In genomic region chr7:123524218-123524861, GRCm38 (mm10) we compare ENCODE assay signal across 8 mouse cellular contexts. TPM values are rescaled to one million over a fixed set of nuclear protein-coding genes. Genes with fewer than 3 reads are reported as not detected.
DNase-seq lines count a peak whose midpoint lies in the region; ATAC-seq and TF ChIP-seq lines count a peak whose summit lies in the region.

No protein-coding gene starts in this region.

- H3K4me1 ChIP-seq in intestine, postnatal 0 days (replicated peaks; ENCODE audit: control insufficient read depth, insufficient read depth, low read length): no peaks in the 10 kb centered on the region
- H3K4me1 ChIP-seq in intestine, embryonic 15.5 days (replicated peaks): no peaks in the 10 kb centered on the region
- no peaks in the 10 kb centered on the region for H3K4me1 ChIP-seq in forebrain, embryonic 14.5 days (ENCODE audit: control insufficient read depth, insufficient read depth, low read length)
- peaks cover 4% of the 10 kb centered on the region for H3K4me1 ChIP-seq in hindbrain, embryonic 15.5 days (replicated peaks)
- no peaks in the 10 kb centered on the region for H3K4me1 ChIP-seq in midbrain, embryonic 11.5 days (ENCODE audit: control insufficient read depth, insufficient read depth, low read length)

- H3K36me3 ChIP-seq in intestine, postnatal 0 days (ENCODE audit: control insufficient read depth, insufficient read depth): no peaks in the 10 kb centered on the region
- H3K36me3 ChIP-seq in intestine, embryonic 15.5 days: no peaks in the 10 kb centered on the region
- H3K36me3 ChIP-seq in forebrain, embryonic 14.5 days (ENCODE audit: control insufficient read depth, insufficient read depth, low read length): no peaks in the 10 kb centered on the region
- H3K36me3 ChIP-seq in hindbrain, embryonic 15.5 days: no peaks in the 10 kb centered on the region
- no peaks in the 10 kb centered on the region for H3K36me3 ChIP-seq in midbrain, embryonic 11.5 days (ENCODE audit: control insufficient read depth, insufficient read depth, low read length)

- no peak overlapping the region for H3K9ac ChIP-seq in intestine, postnatal 0 days (ENCODE audit: low read depth, low read length)
- no peak overlapping the region for H3K9ac ChIP-seq in intestine, embryonic 15.5 days
- no peak overlapping the region for H3K9ac ChIP-seq in forebrain, embryonic 14.5 days (ENCODE audit: low read length)
- no peak overlapping the region for H3K9ac ChIP-seq in hindbrain, embryonic 15.5 days
- no peak overlapping the region for H3K9ac ChIP-seq in midbrain, embryonic 11.5 days (ENCODE audit: low read length)

- H3K27ac ChIP-seq in intestine, postnatal 0 days (ENCODE audit: low read depth, low read length): no peak overlapping the region
- no peak overlapping the region for H3K27ac ChIP-seq in intestine, embryonic 15.5 days
- H3K27ac ChIP-seq in forebrain, embryonic 14.5 days (ENCODE audit: low read depth, low read length): no peak overlapping the region
- no peak overlapping the region for H3K27ac ChIP-seq in hindbrain, embryonic 15.5 days (replicated peaks)
- H3K27ac ChIP-seq in midbrain, embryonic 11.5 days (ENCODE audit: low read depth, low read length): no peak overlapping the region

- WGBS in intestine, postnatal 0 days: 14% methylated on average over 8 of the region's 8 CpGs
- WGBS in intestine, embryonic 15.5 days: 18% methylated on average over 8 of the region's 8 CpGs
- 23% methylated on average over 8 of the region's 8 CpGs for WGBS in forebrain, embryonic 14.5 days
- 23% methylated on average over 8 of the region's 8 CpGs for WGBS in hindbrain, embryonic 15.5 days
- WGBS in midbrain, embryonic 11.5 days: 25% methylated on average over 8 of the region's 8 CpGs

- no peaks in the 10 kb centered on the region for H3K9me3 ChIP-seq in intestine, postnatal 0 days (ENCODE audit: control insufficient read depth)
- H3K9me3 ChIP-seq in intestine, embryonic 15.5 days: no peaks in the 10 kb centered on the region
- H3K9me3 ChIP-seq in forebrain, embryonic 14.5 days (replicated peaks; ENCODE audit: control insufficient read depth, low read length): no peaks in the 10 kb centered on the region
- no peaks in the 10 kb centered on the region for H3K9me3 ChIP-seq in hindbrain, embryonic 15.5 days
- H3K9me3 ChIP-seq in midbrain, embryonic 11.5 days (ENCODE audit: control insufficient read depth, low read length): no peaks in the 10 kb centered on the region

- DNase-seq in c-Kit-positive CD71-positive TER-119-positive erythroid progenitor cells, embryonic 14.5 days (ENCODE audit: low spot score): peak; percentile 27
- DNase-seq in forebrain, embryonic 14.5 days (ENCODE audit: low spot score): peak; percentile 90
- DNase-seq in left cerebral cortex, adult 8-10 months (ENCODE audit: low spot score in 2 of 2): peak; percentile 46 to 88
- peak; percentile 98 for DNase-seq in midbrain, embryonic 11.5 days (ENCODE audit: low spot score, missing footprints)
- peak; percentile 83 for DNase-seq in testis, postnatal 10 days (ENCODE audit: low spot score)

- no peak overlapping the region for H3K4me2 ChIP-seq in intestine, postnatal 0 days (replicated peaks; ENCODE audit: low read depth)
- no peak overlapping the region for H3K4me2 ChIP-seq in intestine, embryonic 15.5 days (replicated peaks)
- no peak overlapping the region for H3K4me2 ChIP-seq in forebrain, embryonic 14.5 days (ENCODE audit: low read length)
- H3K4me2 ChIP-seq in hindbrain, embryonic 15.5 days: 0 out of 2 replicates have a peak overlapping the region, but pooled peaks have one; percentile 12
- H3K4me2 ChIP-seq in midbrain, embryonic 11.5 days: no peak overlapping the region

- ATAC-seq in intestine, postnatal 0 days: no peak
- no peak for ATAC-seq in intestine, embryonic 15.5 days
- peak; percentile 54 for ATAC-seq in forebrain, embryonic 14.5 days
- ATAC-seq in hindbrain, embryonic 15.5 days (ENCODE audit: low FRiP score, low read depth): peak; percentile 68
- ATAC-seq in midbrain, embryonic 11.5 days (ENCODE audit: low FRiP score): peak; percentile 63; the same call in 1 of the 2 replicates

- H3K4me3 ChIP-seq in intestine, postnatal 0 days (ENCODE audit: low read depth, low read length): no peak overlapping the region
- H3K4me3 ChIP-seq in intestine, embryonic 15.5 days (replicated peaks): no peak overlapping the region
- H3K4me3 ChIP-seq in forebrain, embryonic 14.5 days (ENCODE audit: low read depth, low read length): no peak overlapping the region
- no peak overlapping the region for H3K4me3 ChIP-seq in hindbrain, embryonic 15.5 days
- H3K4me3 ChIP-seq in midbrain, embryonic 11.5 days (ENCODE audit: low read depth, low read length): no peak overlapping the region

- H3K27me3 ChIP-seq in intestine, postnatal 0 days (replicated peaks; ENCODE audit: control insufficient read depth, insufficient read depth, low read length): no peaks in the 10 kb centered on the region
- no peaks in the 10 kb centered on the region for H3K27me3 ChIP-seq in intestine, embryonic 15.5 days (replicated peaks)
- no peaks in the 10 kb centered on the region for H3K27me3 ChIP-seq in forebrain, embryonic 14.5 days (replicated peaks; ENCODE audit: control insufficient read depth, insufficient read depth, low read length)
- no peaks in the 10 kb centered on the region for H3K27me3 ChIP-seq in hindbrain, embryonic 15.5 days
- no peaks in the 10 kb centered on the region for H3K27me3 ChIP-seq in midbrain, embryonic 11.5 days (ENCODE audit: control insufficient read depth, insufficient read depth, low read length)

- peak; percentile 84 for TF ChIP-seq CTCF in intestine, postnatal 0 days (IDR thresholded peaks at IDR 0.05; ENCODE audit: low read depth)

RNA-seq across cellular contexts. Expression of gene Zkscan2, which starts 24.1 kb away (rescaled TPM):
- 0.31 and 0.38 TPM in 2 replicates for polyA plus RNA-seq in intestine, postnatal 0 days (2015; fragmentation: Nextera tagmentation; extraction: Ambion mirVana)
- 1.8 and 2.1 TPM in 2 replicates for polyA plus RNA-seq in intestine, embryonic 15.5 days (2015; fragmentation: Nextera tagmentation; extraction: Ambion mirVana)
- 8.2 and 11.2 TPM in 2 replicates for polyA plus RNA-seq in forebrain, embryonic 14.5 days (2014; fragmentation: Nextera tagmentation; extraction: Ambion mirVana)
- 11.4 and 12.6 TPM in 2 replicates for polyA plus RNA-seq in hindbrain, embryonic 15.5 days (2015; fragmentation: Nextera tagmentation; extraction: Ambion mirVana)
- total RNA-seq in left cerebral cortex, adult 8-10 months (2022): 10 to 100 TPM; 20.9 to 25.5 (median 23.0) TPM
- 6.4 and 8.2 TPM in 2 replicates for polyA plus RNA-seq in midbrain, embryonic 11.5 days (2014; fragmentation: Nextera tagmentation; extraction: Ambion mirVana)

Comparison
In these comparisons a context has a peak if more than half of its experiments do, and no peak if none do; other contexts are left out.
1. ATAC-seq: peak in forebrain, embryonic 14.5 days (single experiment), hindbrain, embryonic 15.5 days (single experiment) and midbrain, embryonic 11.5 days (single experiment); none in intestine, postnatal 0 days (single experiment) and intestine, embryonic 15.5 days (single experiment).
2. DNase-seq: peak in every context shown above with its lines; median percentile 98 in midbrain, embryonic 11.5 days; 90 in forebrain, embryonic 14.5 days; 83 in testis, postnatal 10 days; 67 in left cerebral cortex, adult 8-10 months; 27 in c-Kit-positive CD71-positive TER-119-positive erythroid progenitor cells, embryonic 14.5 days.